Mouse (Mus musculus): Measurements from ENCODE around the gene Hspa12a. TPM values are rescaled to one million over a fixed set of nuclear protein-coding genes. Genes with fewer than 3 reads are reported as not detected.

Hspa12a gene
- total and polyA plus RNA-seq, 2 experiments from 2014 or later, result 56.1 to 70.8 TPM

DNA sequence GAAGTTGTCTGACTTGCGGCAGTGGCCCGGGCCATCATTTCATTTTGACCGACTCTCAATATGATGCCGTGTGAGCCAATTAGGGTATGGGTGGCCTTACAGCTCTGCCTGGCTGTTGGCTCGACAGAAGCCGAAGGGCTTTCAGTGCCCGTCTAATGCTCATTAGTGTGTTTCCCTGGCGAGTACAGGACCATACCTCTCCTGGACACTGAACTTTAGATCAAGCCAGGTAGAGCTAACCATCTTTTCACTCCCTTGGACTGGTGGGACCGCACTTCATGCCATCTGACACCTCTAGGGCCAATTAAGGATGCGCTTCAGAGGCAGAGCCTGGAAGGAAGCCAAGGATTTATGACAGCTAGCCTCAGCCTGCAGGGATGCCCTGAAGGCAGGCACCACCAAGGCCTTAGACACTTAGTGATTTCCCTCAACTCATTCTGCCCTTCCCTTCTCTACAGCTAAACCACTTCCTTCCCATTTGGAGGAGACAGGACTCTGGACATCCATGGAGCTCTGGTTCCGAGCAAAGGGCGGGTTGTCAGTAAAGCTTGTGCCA, 148.3 kb downstream of the Hspa12a start:
- Histone ChIP-seq H3K4me3 (ENCODE audit: low read length) (no peak overlapping the region), H3K27ac (no peak overlapping the region), H3K9ac (replicated peaks; ENCODE audit: low read length) (no peak overlapping the region), H3K27me3 (ENCODE audit: insufficient read depth, low read length) (no peaks in the 10 kb centered on the region), H3K4me1 (ENCODE audit: insufficient read depth, low read length) (no peaks in the 10 kb centered on the region), H3K36me3 (ENCODE audit: insufficient read depth, low read length) (peaks cover 13% of the 10 kb centered on the region; the same call in 1 of the 2 replicates), H3K4me2 (ENCODE audit: low read depth, low read length) (no peak overlapping the region), H3K9me3 (ENCODE audit: low read length) (no peaks in the 10 kb centered on the region)
- DNase-seq (ENCODE audit: low spot score) (peak; percentile 64), ATAC-seq (peak; percentile 40)
- 54% methylated on average over 12 of the region's 12 CpGs for WGBS
- no peak for TF ChIP-seq CTCF (IDR thresholded peaks at IDR 0.05; ENCODE audit: low read depth)

DNA sequence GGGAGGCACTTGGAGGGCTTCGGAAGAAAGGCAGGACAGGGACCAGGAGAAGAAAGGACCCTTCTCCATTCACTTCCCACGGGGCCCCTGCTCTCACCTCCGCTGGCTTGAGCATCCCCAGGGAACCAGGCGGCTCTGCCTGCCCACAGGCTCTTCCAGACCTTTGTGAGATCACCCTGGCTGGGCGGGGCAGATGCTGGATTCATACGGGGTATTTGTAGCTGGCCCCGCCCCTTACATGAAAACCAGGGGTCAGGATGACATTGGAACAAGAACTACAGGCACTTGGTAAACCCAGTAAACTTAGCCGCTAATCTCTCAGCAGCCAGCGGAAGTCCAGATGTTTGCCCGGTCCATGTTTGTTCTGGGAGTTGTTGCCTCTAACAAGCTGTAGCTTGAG, 149.2 kb downstream of the Hspa12a start, which contains the start of gene 1700019N19Rik:
TSS of gene 1700019N19Rik (minus strand) at position 178 of the 400 bp plus-strand sequence.
- DNase-seq (ENCODE audit: low spot score), result no peak
- no peak within 1 kb of the TSS for H3K27ac ChIP-seq

DNA sequence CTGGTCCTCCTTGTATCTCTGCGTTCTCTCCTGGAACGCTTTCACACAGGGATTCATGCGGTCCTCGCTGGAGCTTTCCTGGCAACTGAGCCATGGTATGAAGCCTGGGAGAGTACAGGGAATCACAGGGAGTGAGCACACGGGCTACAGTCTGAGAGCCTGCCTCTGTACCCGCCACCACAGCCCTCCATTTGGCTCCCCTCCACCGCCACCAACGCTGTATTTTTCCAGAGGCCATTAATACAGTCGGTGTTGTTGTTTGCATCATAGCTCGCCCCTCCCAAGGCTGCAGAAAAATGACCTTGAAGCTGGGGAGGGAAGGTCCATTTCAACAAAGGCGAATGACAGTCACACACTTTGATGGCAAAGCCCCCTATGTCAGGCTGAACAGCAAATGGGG, 154.3 kb downstream of the Hspa12a start:
- DNase-seq (ENCODE audit: low spot score) (peak; percentile 24), ATAC-seq (no peak)
- no peak overlapping the region for H3K9ac ChIP-seq (replicated peaks; ENCODE audit: low read length)
- TF ChIP-seq CTCF (IDR thresholded peaks at IDR 0.05; ENCODE audit: low read depth), result no peak
- 45% methylated on average over 11 of the region's 11 CpGs for WGBS
- H3K4me1 ChIP-seq (ENCODE audit: insufficient read depth, low read length), result peaks cover 8% of the 10 kb centered on the region
- no peaks in the 10 kb centered on the region for H3K27me3 ChIP-seq (ENCODE audit: insufficient read depth, low read length)
- H3K9me3 ChIP-seq (ENCODE audit: low read length), result no peaks in the 10 kb centered on the region
- no peak overlapping the region for H3K4me3 ChIP-seq (ENCODE audit: low read length)
- no peak overlapping the region for H3K27ac ChIP-seq
- no peaks in the 10 kb centered on the region for H3K36me3 ChIP-seq (ENCODE audit: insufficient read depth, low read length)
- H3K4me2 ChIP-seq (ENCODE audit: low read depth, low read length), result no peak overlapping the region

More for the DNA sequence above, 149.2 kb downstream of the Hspa12a start, which contains the start of gene 1700019N19Rik:
- 52% methylated on average over 10 of the region's 10 CpGs for WGBS
- ATAC-seq, result no peak
- H3K9ac ChIP-seq (replicated peaks; ENCODE audit: low read length), result no peak within 1 kb of the TSS
- H3K9me3 ChIP-seq (ENCODE audit: low read length), result no peaks in the 10 kb centered on the region
- H3K4me1 ChIP-seq (ENCODE audit: insufficient read depth, low read length), result no peaks in the 10 kb centered on the region
- no peak within 1 kb of the TSS for H3K4me3 ChIP-seq (ENCODE audit: low read length)
- TF ChIP-seq CTCF (IDR thresholded peaks at IDR 0.05; ENCODE audit: low read depth), result no peak
- no peaks in the 10 kb centered on the region for H3K27me3 ChIP-seq (ENCODE audit: insufficient read depth, low read length)
- H3K4me2 ChIP-seq (ENCODE audit: low read depth, low read length), result no peak within 1 kb of the TSS
- peaks cover 7% of the 10 kb centered on the region; the same call in 1 of the 2 replicates for H3K36me3 ChIP-seq (ENCODE audit: insufficient read depth, low read length)

DNA sequence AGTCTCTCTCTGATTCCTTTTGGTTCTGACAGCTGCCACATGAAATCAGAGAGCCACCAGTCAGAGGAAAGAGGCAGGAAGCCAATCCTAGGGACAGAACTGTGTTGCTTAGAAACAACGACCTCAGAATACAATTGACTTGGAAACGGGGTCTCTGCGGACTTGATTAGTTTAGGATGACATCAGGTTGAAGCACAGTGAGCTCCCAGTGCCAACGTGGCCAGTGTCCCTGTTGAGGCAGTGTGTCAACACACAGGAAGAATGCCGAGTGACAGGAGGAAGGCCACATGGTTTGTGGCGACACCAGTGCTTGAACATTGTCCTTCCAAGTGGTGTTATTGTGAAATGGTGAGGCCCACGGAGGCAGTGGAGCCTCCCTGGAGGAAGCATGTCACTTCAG, 159.5 kb downstream of the Hspa12a start:
- TF ChIP-seq CTCF (IDR thresholded peaks at IDR 0.05; ENCODE audit: low read depth), result no peak
- no peak overlapping the region for H3K4me2 ChIP-seq (ENCODE audit: low read depth, low read length)
- DNase-seq (ENCODE audit: low spot score), result peak; percentile 80
- H3K9ac ChIP-seq (replicated peaks; ENCODE audit: low read length), result no peak overlapping the region
- no peaks in the 10 kb centered on the region for H3K36me3 ChIP-seq (ENCODE audit: insufficient read depth, low read length)
- peak; percentile 89 for ATAC-seq
- H3K27me3 ChIP-seq (ENCODE audit: insufficient read depth, low read length), result no peaks in the 10 kb centered on the region
- H3K9me3 ChIP-seq (ENCODE audit: low read length), result no peaks in the 10 kb centered on the region
- no peak overlapping the region for H3K4me3 ChIP-seq (ENCODE audit: low read length)
- H3K4me1 ChIP-seq (ENCODE audit: insufficient read depth, low read length), result peaks cover 20% of the 10 kb centered on the region
- 16% methylated on average over 7 of the region's 7 CpGs for WGBS
- H3K27ac ChIP-seq, result peak overlapping the region; percentile 29; the same call in 1 of the 2 replicates

DNA sequence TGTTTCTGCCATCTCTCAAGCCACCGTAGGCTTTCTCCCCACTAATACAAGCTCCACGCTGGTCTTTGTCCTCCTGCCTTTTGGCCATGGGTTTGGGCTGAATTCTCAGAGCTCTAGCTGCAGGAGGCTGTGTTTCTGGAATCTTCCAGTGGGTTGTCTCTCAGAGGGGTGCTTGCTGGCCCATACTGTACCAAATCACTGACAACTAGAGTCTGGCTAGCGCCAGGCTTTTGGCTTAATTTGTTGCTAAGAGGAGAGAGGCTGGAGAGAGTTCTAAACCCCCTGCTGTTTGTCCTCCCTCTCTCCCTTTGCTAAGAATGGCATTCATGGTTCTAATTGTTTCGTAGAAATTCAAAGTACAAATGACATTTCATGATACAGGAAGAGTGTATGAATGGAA, 161.9 kb downstream of the Hspa12a start:
- H3K27me3 ChIP-seq (ENCODE audit: insufficient read depth, low read length), result no peaks in the 10 kb centered on the region
- TF ChIP-seq CTCF (IDR thresholded peaks at IDR 0.05; ENCODE audit: low read depth), result no peak
- H3K4me3 ChIP-seq (ENCODE audit: low read length), result no peak overlapping the region
- no peak overlapping the region for H3K4me2 ChIP-seq (ENCODE audit: low read depth, low read length)
- ATAC-seq (peak; percentile 36; the same call in 1 of the 2 replicates), DNase-seq (ENCODE audit: low spot score) (peak; percentile 53)
- no peak overlapping the region for H3K27ac ChIP-seq
- peaks cover 17% of the 10 kb centered on the region for H3K4me1 ChIP-seq (ENCODE audit: insufficient read depth, low read length)
- WGBS, result 26% methylated on average over 4 of the region's 4 CpGs
- H3K36me3 ChIP-seq (ENCODE audit: insufficient read depth, low read length), result no peaks in the 10 kb centered on the region
- H3K9ac ChIP-seq (replicated peaks; ENCODE audit: low read length), result no peak overlapping the region
- H3K9me3 ChIP-seq (ENCODE audit: low read length), result no peaks in the 10 kb centered on the region

DNA sequence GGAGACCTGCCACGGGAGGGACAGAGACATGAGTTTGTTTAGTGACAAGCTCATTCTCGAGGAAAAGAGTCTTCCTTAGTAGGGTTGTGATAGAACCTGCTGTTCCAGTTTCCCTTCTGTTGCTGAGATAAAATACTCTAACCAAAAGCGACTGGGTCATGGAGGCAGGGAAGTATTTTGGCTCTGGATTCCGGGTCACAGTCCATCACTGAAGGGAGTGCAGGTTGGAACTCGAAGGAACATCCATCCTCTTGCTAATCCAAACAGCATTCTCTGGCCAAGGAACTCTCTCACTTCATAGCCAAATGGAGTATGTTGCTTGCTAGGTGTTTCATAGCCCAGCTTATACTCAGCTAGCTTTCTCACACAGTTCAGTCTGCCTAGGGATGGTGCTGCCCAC, 167.0 kb downstream of the Hspa12a start:
- no peak overlapping the region for H3K27ac ChIP-seq
- DNase-seq (ENCODE audit: low spot score) (no peak), ATAC-seq (no peak)
- H3K4me2 ChIP-seq (ENCODE audit: low read depth, low read length), result no peak overlapping the region
- 76% methylated on average over 5 of the region's 5 CpGs for WGBS
- no peak for TF ChIP-seq CTCF (IDR thresholded peaks at IDR 0.05; ENCODE audit: low read depth)
- no peaks in the 10 kb centered on the region for H3K27me3 ChIP-seq (ENCODE audit: insufficient read depth, low read length)
- no peaks in the 10 kb centered on the region for H3K36me3 ChIP-seq (ENCODE audit: insufficient read depth, low read length)
- 0 out of 2 replicates have a peak, but pooled peaks cover 2% of the 10 kb centered on the region for H3K4me1 ChIP-seq (ENCODE audit: insufficient read depth, low read length)
- H3K9me3 ChIP-seq (ENCODE audit: low read length), result no peaks in the 10 kb centered on the region
- H3K9ac ChIP-seq (replicated peaks; ENCODE audit: low read length), result no peak overlapping the region
- H3K4me3 ChIP-seq (ENCODE audit: low read length), result no peak overlapping the region

DNA sequence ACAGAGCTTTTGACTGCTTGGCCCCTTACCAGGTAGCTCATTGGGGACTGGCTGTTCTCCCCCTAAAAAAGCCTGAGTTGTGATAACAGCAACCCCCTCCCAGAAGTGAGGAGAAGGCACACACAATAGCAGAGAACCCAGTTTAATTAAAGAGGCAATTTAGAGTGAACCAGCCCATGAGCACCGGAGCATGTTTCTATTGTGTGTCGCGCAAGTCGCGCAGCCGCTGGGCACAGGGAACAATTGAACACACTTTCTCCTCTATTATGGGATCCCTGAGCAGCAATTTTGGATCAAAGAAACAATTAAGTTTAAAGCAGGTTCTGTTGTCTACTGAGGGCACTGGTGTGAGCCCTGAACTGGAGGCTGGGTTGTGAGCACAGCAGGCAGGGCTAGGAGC, 176.1 kb downstream of the Hspa12a start:
- TF ChIP-seq CTCF (IDR thresholded peaks at IDR 0.05; ENCODE audit: low read depth), result no peak
- WGBS, result 34% methylated on average over 6 of the region's 6 CpGs
- no peak for DNase-seq (ENCODE audit: low spot score)

More for the DNA sequence above, 176.1 kb downstream of the Hspa12a start:
- Histone ChIP-seq H3K4me1 (ENCODE audit: insufficient read depth, low read length) (no peaks in the 10 kb centered on the region), H3K9ac (replicated peaks; ENCODE audit: low read length) (no peak overlapping the region), H3K4me2 (ENCODE audit: low read depth, low read length) (no peak overlapping the region), H3K9me3 (ENCODE audit: low read length) (no peaks in the 10 kb centered on the region), H3K36me3 (ENCODE audit: insufficient read depth, low read length) (no peaks in the 10 kb centered on the region), H3K27ac (no peak overlapping the region), H3K27me3 (ENCODE audit: insufficient read depth, low read length) (no peaks in the 10 kb centered on the region), H3K4me3 (ENCODE audit: low read length) (no peak overlapping the region)
- ATAC-seq, result no peak

Measured in hindbrain, postnatal 0 days (tissue).